Mouse (Mus musculus) hindbrain, embryonic 15.5 days (tissue): ENCODE results near the gene Zfp385c. TPM values are rescaled to one million over a fixed set of nuclear protein-coding genes. Genes with fewer than 3 reads are reported as not detected.
A peak's percentile ranks its signal among the peaks of the same experiment; 100 is the strongest.
"Not testable (repeated sequence)": the region's sequence is repeated elsewhere in the genome, so short reads cannot be mapped to it uniquely, and the experiment has no call there.

ENCODE experiments used
- ATAC-seq: fragments of 200-750 bp; cut with Nextera tagmentation; 2 replicates; pipeline ENCODE4 v1.8.0; 2017; ENCODE audit warnings: low read depth, moderate number of reproducible peaks, moderate TSS enrichment; ENCODE audit not compliant: low FRiP score
- H3K27ac ChIP-seq: fragments of 300-500 bp; sonication (generic); replicated peaks from 2 replicates; pipeline ENCODE4 v1.5.1; 2015; ENCODE audit warnings: mild to moderate bottlenecking, inconsistent platforms
- H3K27me3 ChIP-seq: fragments of 300-500 bp; sonication (generic); 2 replicates; pipeline ENCODE4 v1.6.1; 2015; ENCODE audit warnings: control low read depth, inconsistent platforms
- H3K36me3 ChIP-seq: fragments of 300-500 bp; sonication (generic); 2 replicates; pipeline ENCODE4 v1.6.1; 2015; ENCODE audit warnings: control low read depth, inconsistent platforms
- H3K4me1 ChIP-seq: fragments of 300-500 bp; sonication (generic); replicated peaks from 2 replicates; pipeline ENCODE4 v1.6.1; 2015; ENCODE audit warnings: control low read depth, inconsistent platforms
- H3K4me2 ChIP-seq: fragments of 300-500 bp; sonication (generic); 2 replicates; pipeline ENCODE4 v1.6.1; 2015; ENCODE audit warnings: moderate library complexity, mild to moderate bottlenecking, inconsistent platforms
- H3K4me3 ChIP-seq: fragments of 300-500 bp; sonication (generic); 2 replicates; pipeline ENCODE4 v1.5.1; 2015; ENCODE audit warnings: mild to moderate bottlenecking, inconsistent platforms
- H3K9ac ChIP-seq: fragments of 300-500 bp; sonication (generic); 2 replicates; pipeline ENCODE4 v1.6.1; 2015; ENCODE audit warnings: inconsistent platforms
- H3K9me3 ChIP-seq: fragments of 300-500 bp; sonication (generic); 2 replicates; pipeline ENCODE4 v1.6.1; 2016; ENCODE audit warnings: control low read depth, inconsistent platforms
- WGBS: fragments of 180-500 bp; shearing (Covaris S2); methylation state at CpG from one replicate; pipeline ENCODE4 v1.1.7; 2015; 5-methylcytosine and 5-hydroxymethylcytosine counted together
- polyA plus RNA-seq: library from polyadenylated mRNA; unstranded; fragments of >200 nt; fragmentation: Nextera tagmentation; extraction: Ambion mirVana; gene quantifications from 2 replicates; pipeline ENCODE4 v1.2.1, GENCODE M21; 2015

Zfp385c gene
- polyA plus RNA-seq, 1 experiment from 2014 or later, result 0.82 TPM

GRCm38 (mm10) chr11:100619485-100619975, 72.7 kb downstream of the Zfp385c start:
- peaks cover 47% of the 10 kb centered on the region for H3K4me1 ChIP-seq
- H3K4me3 ChIP-seq, result peak overlapping the region; percentile 88
- peak; percentile 96 for ATAC-seq
- peak overlapping the region; percentile 87 for H3K4me2 ChIP-seq
- peak overlapping the region; percentile 87 for H3K9ac ChIP-seq
- peak overlapping the region; percentile 92 for H3K27ac ChIP-seq
- no peaks in the 10 kb centered on the region for H3K27me3 ChIP-seq
- no peaks in the 10 kb centered on the region for H3K36me3 ChIP-seq
- WGBS, result under 1% methylated on average over 40 of the region's 40 CpGs
- H3K9me3 ChIP-seq, result no peaks in the 10 kb centered on the region

GRCm38 (mm10) chr11:100618761-100619484, 73.3 kb downstream of the Zfp385c start, which contains the start of gene Nkiras2:
Gene Nkiras2 (plus strand): TSS chr11:100619244.
- Histone ChIP-seq H3K4me1 (peaks cover 41% of the 10 kb centered on the region), H3K9ac (peak within 1 kb of the TSS; percentile 87), H3K4me2 (peak within 1 kb of the TSS; percentile 87), H3K27me3 (no peaks in the 10 kb centered on the region), H3K36me3 (no peaks in the 10 kb centered on the region), H3K4me3 (peak within 1 kb of the TSS; percentile 88), H3K27ac (peak within 1 kb of the TSS; percentile 92), H3K9me3 (no peaks in the 10 kb centered on the region)
- ATAC-seq, result peak; percentile 75
- WGBS, result 0% methylated on average over 36 of the region's 36 CpGs

GRCm38 (mm10) chr11:100617480-100617879, 74.8 kb downstream of the Zfp385c start:
- Histone ChIP-seq H3K4me1 (peaks cover 36% of the 10 kb centered on the region), H3K27ac (no peak overlapping the region), H3K27me3 (no peaks in the 10 kb centered on the region), H3K4me3 (no peak overlapping the region), H3K36me3 (no peaks in the 10 kb centered on the region), H3K4me2 (peak overlapping the region; percentile 87), H3K9me3 (no peaks in the 10 kb centered on the region), H3K9ac (no peak overlapping the region)
- 86% methylated on average over 4 of the region's 4 CpGs for WGBS
- no peak for ATAC-seq

GRCm38 (mm10) chr11:100616836-100617235, 75.4 kb downstream of the Zfp385c start:
- not testable (repeated sequence) for H3K9ac ChIP-seq, H3K4me2 ChIP-seq, H3K9me3 ChIP-seq, ATAC-seq, H3K36me3 ChIP-seq, H3K27ac ChIP-seq, H3K27me3 ChIP-seq, H3K4me3 ChIP-seq
- WGBS, result 95% methylated on average over 7 of the region's 7 CpGs
- H3K4me1 ChIP-seq, result peaks cover 32% of the 10 kb centered on the region

GRCm38 (mm10) chr11:100616332-100616731, 75.9 kb downstream of the Zfp385c start:
- no peak overlapping the region for H3K4me3 ChIP-seq
- ATAC-seq, result no peak
- H3K9ac ChIP-seq, result no peak overlapping the region
- no peak overlapping the region for H3K27ac ChIP-seq
- 90% methylated on average over 5 of the region's 5 CpGs for WGBS
- no peaks in the 10 kb centered on the region for H3K9me3 ChIP-seq
- no peaks in the 10 kb centered on the region for H3K27me3 ChIP-seq
- H3K4me1 ChIP-seq, result peaks cover 32% of the 10 kb centered on the region
- H3K4me2 ChIP-seq, result no peak overlapping the region
- no peaks in the 10 kb centered on the region for H3K36me3 ChIP-seq

GRCm38 (mm10) chr11:100613241-100613640, 79.0 kb downstream of the Zfp385c start:
- H3K4me1 ChIP-seq, result peaks cover 34% of the 10 kb centered on the region
- H3K27me3 ChIP-seq, result no peaks in the 10 kb centered on the region
- no peak overlapping the region for H3K4me2 ChIP-seq
- WGBS, result 92% methylated on average over 3 of the region's 3 CpGs
- H3K9me3 ChIP-seq, result no peaks in the 10 kb centered on the region
- H3K9ac ChIP-seq, result no peak overlapping the region
- no peak for ATAC-seq
- H3K27ac ChIP-seq, result no peak overlapping the region
- H3K36me3 ChIP-seq, result peaks cover 5% of the 10 kb centered on the region; the same call in 1 of the 2 replicates
- no peak overlapping the region for H3K4me3 ChIP-seq

- Histone ChIP-seq H3K9ac (no peak overlapping the region), H3K27ac (no peak overlapping the region), H3K4me1 (peaks cover 22% of the 10 kb centered on the region), H3K4me3 (no peak overlapping the region), H3K9me3 (no peaks in the 10 kb centered on the region), H3K27me3 (no peaks in the 10 kb centered on the region), H3K36me3 (peaks cover 5% of the 10 kb centered on the region; the same call in 1 of the 2 replicates), H3K4me2 (no peak overlapping the region)
- 84% methylated on average over 6 of the region's 6 CpGs for WGBS
- ATAC-seq, result no peak
Observed at GRCm38 (mm10) chr11:100611627-100612026, 80.6 kb downstream of the Zfp385c start.

GRCm38 (mm10) chr11:100609997-100610680, 82.1 kb downstream of the Zfp385c start:
- H3K27ac ChIP-seq, result peak overlapping the region; percentile 59

GRCm38 (mm10) chr11:100609355-100609996, 82.8 kb downstream of the Zfp385c start:
- Histone ChIP-seq H3K36me3 (peaks cover 5% of the 10 kb centered on the region; the same call in 1 of the 2 replicates), H3K9ac (no peak overlapping the region), H3K9me3 (no peaks in the 10 kb centered on the region), H3K4me3 (no peak overlapping the region), H3K4me1 (peaks cover 31% of the 10 kb centered on the region), H3K27ac (peak overlapping the region; percentile 59), H3K4me2 (no peak overlapping the region), H3K27me3 (no peaks in the 10 kb centered on the region)
- 83% methylated on average over 5 of the region's 5 CpGs for WGBS
- ATAC-seq, result no peak; the same call in 1 of the 2 replicates

More at GRCm38 (mm10) chr11:100609997-100610680, 82.1 kb downstream of the Zfp385c start:
- no peak for ATAC-seq
- H3K4me1 ChIP-seq, result peaks cover 28% of the 10 kb centered on the region
- no peaks in the 10 kb centered on the region for H3K27me3 ChIP-seq
- H3K9ac ChIP-seq, result no peak overlapping the region
- no peak overlapping the region for H3K4me3 ChIP-seq
- peaks cover 5% of the 10 kb centered on the region; the same call in 1 of the 2 replicates for H3K36me3 ChIP-seq
- no peaks in the 10 kb centered on the region for H3K9me3 ChIP-seq
- WGBS, result 77% methylated on average over 9 of the region's 9 CpGs
- no peak overlapping the region for H3K4me2 ChIP-seq

GRCm38 (mm10) chr11:100608796-100609195, 83.5 kb downstream of the Zfp385c start:
- H3K4me1 ChIP-seq, result peaks cover 38% of the 10 kb centered on the region
- no peak overlapping the region for H3K27ac ChIP-seq
- WGBS, result 74% methylated on average over 4 of the region's 4 CpGs

GRCm38 (mm10) chr11:100607121-100607520, 85.1 kb downstream of the Zfp385c start:
- ATAC-seq, result no peak
- H3K9ac ChIP-seq, result no peak overlapping the region

More at GRCm38 (mm10) chr11:100608796-100609195, 83.5 kb downstream of the Zfp385c start:
- ATAC-seq, result no peak
- peaks cover 5% of the 10 kb centered on the region; the same call in 1 of the 2 replicates for H3K36me3 ChIP-seq
- no peaks in the 10 kb centered on the region for H3K27me3 ChIP-seq
- H3K4me3 ChIP-seq, result no peak overlapping the region
- H3K9ac ChIP-seq, result no peak overlapping the region
- no peaks in the 10 kb centered on the region for H3K9me3 ChIP-seq
- H3K4me2 ChIP-seq, result no peak overlapping the region

More at GRCm38 (mm10) chr11:100607121-100607520, 85.1 kb downstream of the Zfp385c start:
- Histone ChIP-seq H3K4me3 (no peak overlapping the region), H3K4me1 (peaks cover 40% of the 10 kb centered on the region), H3K9me3 (no peaks in the 10 kb centered on the region), H3K4me2 (no peak overlapping the region), H3K27ac (no peak overlapping the region), H3K36me3 (peaks cover 5% of the 10 kb centered on the region; the same call in 1 of the 2 replicates), H3K27me3 (no peaks in the 10 kb centered on the region)
- WGBS, result 94% methylated on average over 6 of the region's 6 CpGs
